Mouse (Mus musculus) heart, postnatal 0 days (tissue): Measurements from ENCODE around the gene Pou2f1. TPM values are rescaled to one million over a fixed set of nuclear protein-coding genes. Genes with fewer than 3 reads are reported as not detected.

Experiments used
- ATAC-seq: fragments of 200-750 bp; cut with Nextera tagmentation; 2 replicates; pipeline ENCODE4 v1.8.0; 2017; ENCODE audit warnings: low read depth, moderate number of reproducible peaks, moderate library complexity; ENCODE audit not compliant: insufficient read depth
- DNase-seq: peaks from one replicate; pipeline ENCODE4 v3.0.0-alpha.2; 2016; ENCODE audit warnings: low spot score
- H3K27ac ChIP-seq: fragments of 300-500 bp; sonication (generic); 2 replicates; pipeline ENCODE4 v1.5.1; 2014; ENCODE audit warnings: low read depth, mild to moderate bottlenecking
- H3K27me3 ChIP-seq: fragments of 300-500 bp; sonication (generic); 2 replicates; pipeline ENCODE4 v1.6.1; 2014; ENCODE audit warnings: low read length, mixed read lengths; ENCODE audit not compliant: control insufficient read depth, insufficient read depth
- H3K36me3 ChIP-seq: fragments of 300-500 bp; sonication (generic); replicated peaks from 2 replicates; pipeline ENCODE4 v1.6.1; 2014; ENCODE audit warnings: low read length, mixed read lengths; ENCODE audit not compliant: control insufficient read depth, insufficient read depth
- H3K4me1 ChIP-seq: fragments of 300-500 bp; sonication (generic); 2 replicates; pipeline ENCODE4 v1.6.1; 2014; ENCODE audit warnings: antibody characterized with exemption; ENCODE audit not compliant: control insufficient read depth, insufficient read depth
- H3K4me2 ChIP-seq: fragments of 300-500 bp; sonication (generic); 2 replicates; pipeline ENCODE4 v1.6.1; 2014; ENCODE audit warnings: low read depth, mild to moderate bottlenecking, low read length, moderate library complexity
- H3K4me3 ChIP-seq: fragments of 300-500 bp; sonication (generic); 2 replicates; pipeline ENCODE4 v1.5.1; 2014; ENCODE audit warnings: low read depth, low read length
- H3K9ac ChIP-seq: fragments of 300-500 bp; sonication (generic); replicated peaks from 2 replicates; pipeline ENCODE4 v1.6.1; 2014; ENCODE audit warnings: low read depth, low read length, mixed read lengths
- H3K9me3 ChIP-seq: fragments of 300-500 bp; sonication (generic); replicated peaks from 2 replicates; pipeline ENCODE4 v1.6.1; 2016; ENCODE audit warnings: low read length; ENCODE audit not compliant: control insufficient read depth
- CTCF ChIP-seq: IDR thresholded peaks from 2 replicates; pipeline ENCODE4 v1.5.1; 2016; ENCODE audit warnings: antibody characterized with exemption, control low read depth, low read depth
- EP300 ChIP-seq: IDR thresholded peaks from 2 replicates; pipeline ENCODE4 v1.6.1; 2016; ENCODE audit warnings: antibody characterized with exemption, low read depth
- WGBS: fragments of 180-500 bp; shearing (Covaris S2); extraction: QIAGEN DNeasy Blood & Tissue Kit; methylation state at CpG from one replicate; pipeline ENCODE4 v1.1.7; 2014; 5-methylcytosine and 5-hydroxymethylcytosine counted together
- polyA plus RNA-seq: library from polyadenylated mRNA; unstranded; fragments of >200 nt; fragmentation: Nextera tagmentation; extraction: Ambion mirVana; gene quantifications from 2 replicates; pipeline ENCODE4 v1.2.1, GENCODE M21; 2015
- total RNA-seq: library from RNA; depleted of rRNA; stranded (reverse); fragments of >200 nt; gene quantifications from 2 replicates; pipeline ENCODE4 v1.2.3, GENCODE M21; 2014; ENCODE audit warnings: low replicate concordance

Gene Pou2f1
- total and polyA plus RNA-seq, 2 experiments from 2014 or later: 5.2 to 27.0 TPM

DNA sequence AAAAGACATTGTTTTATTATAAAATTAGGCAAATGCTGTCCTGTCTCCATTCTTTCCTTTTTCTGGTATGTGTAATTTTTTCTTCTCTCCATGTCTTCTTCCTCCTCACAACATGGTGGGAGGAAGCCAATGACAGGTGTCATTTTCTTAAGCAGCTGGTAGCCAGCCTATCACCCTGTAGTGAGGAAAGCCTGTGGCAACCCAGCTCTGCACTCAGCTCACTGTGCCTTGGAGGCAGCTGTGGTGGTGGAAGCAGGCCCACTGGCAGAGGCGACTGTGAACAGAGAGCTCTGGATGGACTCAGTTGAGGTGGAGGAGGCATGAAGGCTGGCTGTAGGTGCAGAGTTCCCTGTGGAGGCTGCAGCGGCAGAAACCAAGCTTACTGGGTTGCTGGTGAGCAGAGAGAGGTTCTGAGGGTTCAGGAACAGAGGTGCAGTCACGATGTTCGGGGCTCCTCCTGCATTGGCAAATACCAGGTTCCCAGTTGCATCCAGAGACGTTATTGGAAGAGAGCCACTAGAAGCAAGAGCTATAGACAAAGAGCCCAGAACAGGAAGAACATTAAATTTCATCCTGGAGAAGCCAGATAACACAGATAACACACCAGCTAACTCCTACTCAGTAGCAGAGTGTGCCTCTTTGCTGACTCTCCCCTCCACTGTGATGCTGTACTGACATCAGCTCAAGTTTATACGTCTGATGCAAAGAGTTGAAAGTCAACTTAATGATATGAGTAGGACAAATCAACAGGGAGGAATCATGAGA is 126.8 kb downstream of the Pou2f1 start:
- no peak overlapping the region for H3K9ac ChIP-seq
- DNase-seq: no peak
- no peaks in the 10 kb centered on the region for H3K9me3 ChIP-seq
- no peaks in the 10 kb centered on the region for H3K27me3 ChIP-seq
- H3K4me3 ChIP-seq: no peak overlapping the region
- TF ChIP-seq EP300 (no peak), CTCF (no peak)
- ATAC-seq: no peak
- no peak overlapping the region for H3K4me2 ChIP-seq
- peaks cover 38% of the 10 kb centered on the region for H3K36me3 ChIP-seq
- no peak overlapping the region for H3K27ac ChIP-seq
- no peaks in the 10 kb centered on the region for H3K4me1 ChIP-seq
- WGBS: 67% methylated on average over 6 of the region's 6 CpGs

DNA sequence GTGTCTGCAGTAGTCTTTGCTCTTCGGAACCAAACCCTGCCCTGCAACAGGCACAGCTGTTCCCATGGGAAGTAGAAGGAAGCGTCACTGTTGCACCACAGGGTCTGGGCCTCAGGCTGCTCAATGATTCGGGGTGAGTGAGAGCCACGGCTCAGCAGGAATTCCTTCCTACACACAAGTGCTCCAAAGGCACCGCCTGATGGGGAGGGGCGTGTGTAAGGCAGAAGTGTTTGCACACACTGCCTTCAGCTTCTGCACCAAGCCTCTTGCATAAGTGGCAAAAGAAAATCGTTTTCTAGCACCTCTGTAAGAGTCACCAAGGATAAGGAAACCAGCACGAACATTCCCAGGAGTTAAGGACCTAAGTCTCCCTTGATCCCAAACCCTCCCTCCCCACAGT is 127.8 kb downstream of the Pou2f1 start:
- TF ChIP-seq CTCF (no peak), EP300 (no peak)
- Histone ChIP-seq H3K9ac (no peak overlapping the region), H3K9me3 (no peaks in the 10 kb centered on the region), H3K36me3 (peaks cover 33% of the 10 kb centered on the region; the same call in 1 of the 2 replicates), H3K27ac (no peak overlapping the region), H3K4me2 (no peak overlapping the region), H3K27me3 (no peaks in the 10 kb centered on the region), H3K4me1 (no peaks in the 10 kb centered on the region), H3K4me3 (no peak overlapping the region)
- no peak for ATAC-seq
- WGBS: 45% methylated on average over 8 of the region's 8 CpGs
- no peak for DNase-seq

DNA sequence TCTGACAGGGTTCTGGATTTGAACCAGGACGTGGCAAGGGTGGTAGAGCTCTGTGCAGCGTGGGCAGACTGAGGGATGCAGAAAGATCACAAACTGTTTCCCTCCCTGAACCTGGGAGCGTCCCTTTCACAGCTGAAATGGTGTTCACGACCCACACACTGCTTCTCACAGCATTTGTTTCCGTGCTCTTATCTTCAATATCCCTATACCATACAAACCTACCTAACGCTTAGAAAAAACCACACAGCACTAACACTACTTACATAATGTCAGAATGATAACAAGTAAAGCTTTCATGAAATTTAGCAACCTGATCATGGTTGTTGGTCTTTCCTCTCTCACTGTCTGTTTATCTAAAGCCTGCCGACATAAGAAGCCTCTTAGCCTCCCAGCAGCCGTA is 133.8 kb downstream of the Pou2f1 start:
- peaks cover 6% of the 10 kb centered on the region for H3K36me3 ChIP-seq
- H3K9ac ChIP-seq: no peak overlapping the region
- H3K4me3 ChIP-seq: no peak overlapping the region
- no peak overlapping the region for H3K27ac ChIP-seq
- ATAC-seq (no peak), DNase-seq (no peak)
- H3K4me1 ChIP-seq: no peaks in the 10 kb centered on the region
- TF ChIP-seq CTCF (no peak), EP300 (no peak)
- WGBS: 72% methylated on average over 8 of the region's 8 CpGs
- no peak overlapping the region for H3K4me2 ChIP-seq
- H3K27me3 ChIP-seq: no peaks in the 10 kb centered on the region
- no peaks in the 10 kb centered on the region for H3K9me3 ChIP-seq

DNA sequence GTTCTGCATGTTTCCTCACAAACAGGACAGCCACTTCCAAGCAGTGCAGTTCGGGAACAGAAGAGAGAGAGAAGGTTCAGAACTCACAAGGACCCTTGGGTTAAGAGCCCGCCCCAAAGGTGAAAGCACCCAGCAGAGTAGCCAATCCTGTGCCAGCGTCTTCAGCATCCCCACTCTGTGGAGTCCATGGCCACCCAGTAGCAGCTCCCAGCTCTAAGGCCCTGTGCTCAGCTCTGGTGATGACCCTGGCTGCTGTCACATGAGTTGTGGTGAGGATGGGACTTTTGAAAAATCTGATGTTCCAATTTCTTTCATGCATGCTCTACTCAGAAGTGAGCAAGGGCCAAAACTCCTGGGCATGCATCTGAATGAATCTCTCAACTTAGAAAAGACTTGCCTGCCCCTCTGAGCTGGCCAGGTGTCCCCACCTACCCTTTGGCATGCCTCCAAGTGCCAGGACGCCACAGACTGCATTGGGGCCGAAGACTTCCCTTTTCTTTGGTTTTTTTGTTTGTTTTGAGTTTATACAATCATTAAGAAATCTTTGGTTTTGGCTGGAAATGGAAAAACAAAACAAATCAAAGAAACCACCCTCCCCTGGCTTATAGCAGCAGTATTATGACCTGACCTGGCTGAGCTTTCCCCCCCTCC is 135.7 kb downstream of the Pou2f1 start:
- Histone ChIP-seq H3K27me3 (no peaks in the 10 kb centered on the region), H3K4me3 (no peak overlapping the region), H3K4me2 (no peak overlapping the region), H3K36me3 (peaks cover 4% of the 10 kb centered on the region), H3K27ac (no peak overlapping the region), H3K9ac (no peak overlapping the region), H3K9me3 (no peaks in the 10 kb centered on the region), H3K4me1 (no peaks in the 10 kb centered on the region)
- DNase-seq (no peak), ATAC-seq (no peak)
- 71% methylated on average over 5 of the region's 5 CpGs for WGBS
- TF ChIP-seq CTCF (no peak), EP300 (no peak)

DNA sequence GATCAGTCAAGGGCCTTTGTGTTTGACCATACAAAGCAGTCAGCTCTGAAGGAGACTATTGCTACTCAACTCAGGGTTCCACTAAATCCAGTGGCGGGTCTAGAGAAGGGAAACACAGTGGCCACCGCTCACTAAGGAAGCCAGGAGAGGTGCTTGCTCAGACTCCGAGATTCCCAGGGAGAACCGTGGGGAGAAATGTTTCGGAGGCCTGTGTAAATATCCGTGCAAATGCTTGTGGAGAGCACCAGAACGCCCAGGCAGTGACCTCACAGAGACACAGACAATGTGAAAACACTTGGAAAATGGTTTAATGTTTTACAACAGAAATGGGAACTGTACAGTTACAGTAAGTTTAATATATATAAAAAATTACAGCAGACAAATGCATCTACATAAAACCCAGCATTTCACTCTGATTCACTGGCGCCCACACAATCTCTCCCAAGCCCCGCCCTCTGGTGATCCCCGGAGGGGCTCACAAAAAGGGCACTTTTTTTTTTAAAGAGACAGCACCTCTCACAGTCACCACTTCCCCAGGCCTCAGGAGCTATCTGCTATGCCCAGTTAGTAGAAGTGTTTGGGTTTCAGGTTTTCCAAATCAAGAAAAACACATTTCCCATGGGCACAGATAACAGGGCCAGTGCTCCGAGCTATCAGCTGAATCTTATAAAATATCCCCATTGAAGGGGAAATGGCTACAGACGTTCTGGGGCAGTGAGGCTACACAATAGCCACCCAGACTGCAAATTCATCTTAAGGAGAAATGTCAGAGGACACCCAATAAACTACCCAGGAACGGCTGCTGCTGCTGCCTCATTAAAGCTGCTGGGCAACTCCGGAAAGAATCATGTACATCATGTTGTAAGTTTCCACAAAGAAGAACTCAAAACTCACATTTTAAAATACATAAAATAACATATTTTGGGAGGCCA is 137.3 kb downstream of the Pou2f1 start:
- TF ChIP-seq EP300 (no peak), CTCF (no peak)
- ATAC-seq: no peak
- H3K4me2 ChIP-seq: no peak overlapping the region
- H3K4me1 ChIP-seq: 0 out of 2 replicates have a peak, but pooled peaks cover 5% of the 10 kb centered on the region
- 52% methylated on average over 14 of the region's 14 CpGs for WGBS
- DNase-seq: no peak
- no peaks in the 10 kb centered on the region for H3K9me3 ChIP-seq
- H3K27me3 ChIP-seq: no peaks in the 10 kb centered on the region
- H3K4me3 ChIP-seq: no peak overlapping the region
- H3K27ac ChIP-seq: no peak overlapping the region
- H3K9ac ChIP-seq: no peak overlapping the region
- peaks cover 4% of the 10 kb centered on the region for H3K36me3 ChIP-seq
